Mouse (Mus musculus) spleen, adult 2 months (tissue): ENCODE data around the gene Slit3.

ENCODE experiments used
- CTCF ChIP-seq: fragments of 200-500 bp; IDR thresholded peaks from 2 replicates; pipeline ENCODE4 v1.5.1; 2011; ENCODE audit warnings: mild to moderate bottlenecking, inconsistent platforms; ENCODE audit not compliant: insufficient read depth, insufficient read length, insufficient replicate concordance; ENCODE audit errors: extremely low read depth
- POLR2A ChIP-seq: fragments of 200-500 bp; IDR thresholded peaks from 2 replicates; pipeline ENCODE4 v1.6.1; 2011; ENCODE audit warnings: low read depth, low read length, inconsistent platforms

DNA sequence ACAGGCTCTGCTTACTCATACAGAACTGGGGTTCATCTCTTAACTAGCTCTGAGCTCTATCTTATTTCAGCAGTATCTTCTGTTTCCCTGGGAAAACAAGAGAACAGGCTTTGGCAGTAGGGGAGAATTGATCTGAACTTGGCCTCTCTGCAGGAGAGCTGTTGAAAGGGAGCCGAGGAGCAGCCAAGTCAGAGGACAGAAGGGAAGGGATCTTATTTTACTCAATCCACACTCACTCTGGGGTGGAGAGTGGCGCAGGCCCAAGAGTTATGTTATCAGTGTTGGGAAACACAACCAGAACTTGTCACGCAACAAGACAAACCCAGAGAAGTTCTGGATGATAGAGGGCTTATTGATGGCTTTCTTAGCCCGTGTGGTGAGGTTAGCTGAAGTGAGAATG, 130.9 kb downstream of the Slit3 start:
- TF ChIP-seq CTCF (no peak), POLR2A (no peak)
